Mouse (Mus musculus): ENCODE measurements at regions not wholly inside any gene's neighbourhood (a gene's known extent, or its start where the extent isn't known, plus 50 kb on each side); places are given as distances from the start of the nearest gene placed in this dataset.
"Not testable (repeated sequence)": the region's sequence is repeated elsewhere in the genome, so short reads cannot be mapped to it uniquely, and the experiment has no call there.

DNA sequence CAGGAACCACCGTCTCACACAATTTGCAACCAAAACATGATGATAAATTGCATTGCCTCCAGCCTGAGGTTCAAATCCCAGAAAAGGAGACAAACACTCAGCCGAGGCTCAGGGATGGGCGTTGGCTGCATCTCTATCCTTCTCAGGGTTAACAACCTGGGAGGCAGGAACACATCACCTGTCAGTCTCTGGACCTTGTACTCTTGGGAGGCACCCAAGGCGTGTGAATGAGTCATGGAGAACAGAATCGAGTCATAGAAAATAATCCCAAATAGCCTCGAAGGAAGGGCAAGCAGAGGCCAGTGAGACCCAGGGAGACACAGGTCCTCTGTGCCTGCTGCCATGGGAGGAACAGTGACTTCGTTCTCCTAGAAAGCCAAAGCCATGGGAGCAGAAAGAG is 121.0 kb upstream of the Lnx1 start:
- no peak for DNase-seq

DNA sequence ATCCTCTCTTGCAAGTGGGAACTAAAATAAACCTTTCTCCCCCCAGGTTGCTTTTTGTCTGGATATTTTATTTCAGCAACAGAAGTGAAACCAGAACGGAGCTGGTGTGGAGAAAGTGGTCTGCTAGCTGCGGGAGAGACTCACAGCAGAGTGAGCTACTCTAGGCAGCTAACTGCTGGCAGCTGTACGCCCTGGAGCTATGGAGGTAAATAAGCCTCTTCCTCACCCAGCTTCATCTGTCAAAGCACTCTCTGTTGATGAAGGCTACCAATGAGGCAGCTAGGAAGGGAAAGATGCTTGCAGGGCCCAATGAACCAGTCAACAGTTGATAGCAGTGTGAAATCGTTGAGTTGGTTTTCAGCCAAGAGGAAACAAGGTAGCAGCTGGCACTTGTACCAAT is 119.3 kb upstream of the Lnx1 start:
- no peak for DNase-seq

GRCm38 (mm10) chr5:74816523-74816922 is 113.8 kb upstream of the Lnx1 start:
- DNase-seq = no peak

DNA sequence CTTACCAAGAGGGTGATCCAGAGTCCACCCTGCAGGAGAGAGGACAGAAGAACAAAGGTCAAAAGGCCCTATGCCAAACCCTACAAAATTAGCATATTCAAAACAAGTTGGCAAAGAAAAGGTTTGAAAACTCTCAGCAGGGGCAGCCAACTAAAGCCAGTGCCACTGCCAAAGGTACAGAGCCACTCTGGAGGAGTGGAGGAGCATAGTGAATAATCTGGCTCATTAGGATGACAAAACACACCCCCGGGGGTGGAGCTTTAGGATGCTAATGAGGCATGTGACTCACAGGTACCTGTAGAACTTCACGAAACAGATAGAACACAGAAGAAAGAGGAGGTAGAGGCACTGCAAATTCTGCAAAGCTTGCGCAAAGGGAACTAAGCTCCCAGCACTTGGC is 110.7 kb upstream of the Lnx1 start:
- no peak for DNase-seq

GRCm38 (mm10) chr5:74811046-74811445 is 108.3 kb upstream of the Lnx1 start:
- no peak for DNase-seq

- DNase-seq = no peak
Observed at GRCm38 (mm10) chr5:74807581-74808221, 105.0 kb upstream of the Lnx1 start.

DNA sequence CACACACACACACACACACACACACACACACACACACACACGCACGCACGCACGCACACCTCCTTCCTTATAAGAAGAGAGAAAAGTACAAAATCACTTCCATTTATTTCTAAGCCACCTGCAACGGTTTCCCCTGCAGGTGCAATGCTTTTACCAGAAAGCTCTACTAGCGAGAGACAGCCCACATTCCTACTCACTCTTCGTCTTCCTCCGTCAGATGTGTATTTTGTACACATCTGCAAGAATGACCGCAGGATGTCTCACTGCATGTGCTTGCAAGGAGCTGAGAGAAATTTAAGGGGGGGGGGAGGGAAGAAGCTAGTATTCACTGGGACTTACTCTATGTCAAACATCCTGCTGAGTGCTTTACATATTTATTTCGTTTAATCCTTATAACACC is 99.2 kb upstream of the Lnx1 start:
- no peak for DNase-seq

- no peak for DNase-seq
Observed at GRCm38 (mm10) chr5:74800351-74800750, 97.6 kb upstream of the Lnx1 start.

DNA sequence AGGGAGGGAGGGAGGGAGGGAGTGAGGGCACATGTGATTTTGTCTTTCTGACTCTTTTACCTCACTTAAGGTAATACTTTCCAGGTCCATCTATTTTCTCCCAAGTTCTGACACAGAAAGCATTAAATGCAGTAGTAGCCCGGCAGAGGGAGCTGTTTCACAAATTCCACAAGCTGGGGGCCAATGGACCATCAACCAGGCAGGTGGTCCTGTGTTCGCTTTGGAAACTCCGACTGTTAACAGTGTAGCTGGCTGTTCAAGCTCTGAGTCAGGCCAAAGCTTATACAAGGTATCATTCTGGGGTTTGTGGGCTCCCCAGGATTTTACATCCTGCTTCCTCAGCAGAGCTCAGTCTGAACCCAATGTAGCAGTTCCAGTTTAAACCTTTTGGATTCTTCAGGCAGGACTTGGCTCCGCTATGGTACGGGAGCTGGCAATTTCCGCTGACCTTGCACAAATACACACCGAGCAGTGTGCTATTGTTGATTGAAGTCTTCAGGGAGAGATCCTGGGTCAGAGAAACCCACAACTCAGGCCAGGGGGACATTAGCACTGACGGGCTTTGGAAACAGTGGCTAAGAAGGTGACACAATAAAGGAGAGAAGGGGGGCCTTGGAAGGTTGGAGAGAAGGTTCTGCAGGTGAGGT is 93.8 kb upstream of the Lnx1 start:
- peak; percentile 13 to 18 for DNase-seq

GRCm38 (mm10) chr5:74794726-74795125 is 92.0 kb upstream of the Lnx1 start:
- DNase-seq = no peak

DNA sequence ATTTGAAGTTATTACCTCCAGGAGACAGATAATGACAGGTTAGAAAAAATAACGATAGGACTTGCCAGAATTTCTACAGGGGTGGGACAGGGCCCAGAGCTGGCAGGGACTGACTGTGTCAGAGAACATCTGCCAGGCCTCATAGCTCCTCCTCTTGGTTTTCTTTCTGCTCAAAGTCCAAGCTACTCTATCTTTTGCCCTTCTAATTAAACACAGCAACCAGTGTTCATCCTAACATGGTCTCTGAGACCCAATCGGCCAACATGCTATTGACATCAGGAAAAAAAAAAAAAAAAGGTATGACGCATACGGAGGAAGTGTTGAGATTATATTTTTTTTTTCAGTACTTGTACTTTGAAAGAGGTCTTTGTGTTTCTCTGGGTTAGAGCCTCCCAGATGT is 90.7 kb upstream of the Lnx1 start:
- no peak for DNase-seq

- DNase-seq = no peak
Observed at GRCm38 (mm10) chr5:74792936-74793335, 90.2 kb upstream of the Lnx1 start.

GRCm38 (mm10) chr5:74792301-74792700 is 89.6 kb upstream of the Lnx1 start:
- peak; percentile 39 to 42 for DNase-seq

DNA sequence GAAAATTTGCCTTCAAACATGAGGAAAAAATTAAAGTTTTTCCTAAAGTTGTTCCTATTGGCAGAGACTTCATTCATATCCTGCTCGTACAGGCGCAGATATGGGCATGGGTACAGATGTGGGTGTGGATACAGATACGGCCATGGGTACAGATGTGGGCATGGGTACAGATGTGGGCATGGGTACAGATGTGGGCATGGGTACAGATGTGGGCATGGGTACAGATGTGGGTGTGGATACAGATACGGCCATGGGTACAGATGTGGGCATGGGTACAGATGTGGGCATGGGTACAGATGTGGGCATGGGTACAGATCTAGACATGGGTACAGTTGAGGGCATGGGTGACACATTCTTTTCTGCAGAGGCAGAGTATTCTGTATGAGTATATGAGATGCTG is 87.8 kb upstream of the Lnx1 start:
- not testable (repeated sequence) for DNase-seq

DNA sequence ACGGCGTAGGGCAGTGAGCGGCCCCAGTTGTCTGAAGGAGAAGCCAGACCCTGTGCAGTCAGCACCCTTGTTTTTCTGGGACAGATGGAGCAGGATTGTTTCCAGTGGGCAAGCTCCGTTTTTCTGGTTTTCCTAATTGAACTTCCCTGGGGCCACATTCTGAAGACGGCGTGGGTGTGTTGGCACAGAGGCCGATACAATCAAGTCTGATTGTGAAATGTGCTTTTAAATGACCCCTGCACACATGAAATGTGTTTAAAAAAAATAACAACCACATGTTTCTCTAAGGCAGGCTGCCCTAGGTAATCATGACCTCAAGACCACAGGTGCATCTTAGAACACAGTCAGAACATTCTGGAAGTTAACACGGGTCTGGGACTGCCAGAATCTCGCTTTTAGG is 81.2 kb upstream of the Lnx1 start:
- no peak for DNase-seq

- no peak for DNase-seq
Observed at GRCm38 (mm10) chr5:74778076-74778465, 75.4 kb upstream of the Lnx1 start.

DNA sequence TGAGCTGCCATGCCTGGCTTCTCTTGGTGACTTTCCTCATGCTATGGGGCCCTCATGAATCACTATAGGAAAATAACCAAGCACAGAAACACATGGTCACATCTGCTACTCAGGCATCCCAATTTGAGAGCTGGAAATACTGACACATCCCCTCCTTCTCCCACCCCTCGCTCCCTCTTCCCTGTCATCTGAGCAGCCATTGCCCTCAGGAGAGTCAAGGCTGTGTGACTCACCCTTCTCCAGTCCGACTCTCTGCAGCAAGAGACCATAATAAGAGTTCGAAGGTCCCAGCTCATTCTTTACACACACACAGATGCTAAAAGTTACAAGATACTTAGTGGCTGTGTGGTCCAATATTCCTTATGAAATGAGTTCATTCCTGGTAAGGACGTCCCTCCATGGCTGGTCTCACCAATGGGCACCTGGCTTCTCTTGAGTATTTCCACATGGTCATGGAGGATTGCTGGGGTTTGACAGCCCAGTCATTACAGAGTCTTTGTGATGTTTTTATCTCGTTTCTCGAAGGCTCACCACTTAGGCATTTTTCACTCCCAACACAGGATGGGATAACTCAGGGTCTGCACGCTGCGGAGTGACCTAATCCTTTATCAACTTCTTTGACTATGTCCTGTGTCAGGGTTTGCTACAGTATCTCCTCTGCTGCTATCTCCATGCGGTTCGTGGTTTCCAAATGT is 74.8 kb upstream of the Lnx1 start:
- DNase-seq = no peak

- no peak for DNase-seq
Observed at GRCm38 (mm10) chr5:74776081-74776480, 73.4 kb upstream of the Lnx1 start.

DNA sequence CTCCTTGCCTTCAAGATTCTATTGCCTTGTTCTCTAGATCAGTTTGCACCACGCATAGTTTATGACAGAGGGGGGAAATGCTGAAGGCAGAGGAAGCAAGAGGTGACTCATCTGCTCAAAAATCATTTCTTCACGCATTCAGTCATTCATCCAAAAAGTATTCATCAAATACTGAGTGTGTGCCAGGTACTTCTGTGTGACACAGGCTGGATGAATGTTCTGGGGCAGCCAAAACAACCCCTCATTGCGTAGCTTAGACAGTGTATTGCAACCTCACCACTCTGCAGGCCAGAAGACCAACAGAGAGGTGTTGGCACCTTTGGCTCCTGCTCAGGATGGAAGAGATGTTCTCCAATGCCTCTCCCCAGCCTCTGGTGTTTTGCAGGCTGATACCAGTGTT is 72.9 kb upstream of the Lnx1 start:
- no peak for DNase-seq

DNA sequence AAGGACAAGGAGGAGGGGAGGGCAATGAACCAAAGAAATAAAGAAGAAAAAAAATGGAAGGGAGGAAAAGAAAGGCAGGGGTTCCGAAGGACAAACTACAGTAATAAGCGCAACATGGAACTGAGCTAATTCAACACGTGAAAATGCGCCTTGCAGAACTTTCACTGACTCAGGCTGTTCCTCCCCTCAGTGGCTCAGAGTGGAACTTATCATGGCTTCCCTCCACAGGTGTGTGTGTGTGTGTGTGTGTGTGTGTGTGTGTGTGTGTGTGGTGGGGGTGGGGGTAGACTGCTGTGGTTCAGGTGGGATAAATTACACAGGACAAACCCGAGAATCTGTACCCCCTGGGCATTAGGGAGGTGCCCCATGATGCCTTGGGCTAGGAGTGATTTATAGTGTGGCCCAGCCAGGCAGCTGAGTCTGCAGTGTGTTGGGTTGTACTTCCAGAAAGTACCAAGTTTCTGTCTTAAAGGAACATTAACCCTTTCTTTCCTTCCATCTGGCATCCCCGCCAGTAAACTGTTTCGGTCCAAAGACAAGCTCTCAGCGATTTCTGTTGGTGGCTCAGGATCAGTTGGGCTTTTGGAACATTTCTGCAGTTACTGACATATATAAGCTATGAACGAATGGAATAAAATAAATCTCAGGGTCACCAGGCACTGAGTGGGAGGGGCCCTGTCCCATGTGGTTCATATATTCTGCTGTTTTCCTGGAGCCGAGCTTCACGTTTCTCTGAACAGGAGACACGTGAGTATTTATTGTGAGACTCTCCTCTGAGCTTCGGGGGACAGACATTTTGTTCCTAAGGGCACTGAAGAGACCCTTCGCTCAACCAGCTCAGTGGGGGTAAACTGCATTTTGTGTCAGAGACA is 71.1 kb upstream of the Lnx1 start:
- DNase-seq = no peak

DNA sequence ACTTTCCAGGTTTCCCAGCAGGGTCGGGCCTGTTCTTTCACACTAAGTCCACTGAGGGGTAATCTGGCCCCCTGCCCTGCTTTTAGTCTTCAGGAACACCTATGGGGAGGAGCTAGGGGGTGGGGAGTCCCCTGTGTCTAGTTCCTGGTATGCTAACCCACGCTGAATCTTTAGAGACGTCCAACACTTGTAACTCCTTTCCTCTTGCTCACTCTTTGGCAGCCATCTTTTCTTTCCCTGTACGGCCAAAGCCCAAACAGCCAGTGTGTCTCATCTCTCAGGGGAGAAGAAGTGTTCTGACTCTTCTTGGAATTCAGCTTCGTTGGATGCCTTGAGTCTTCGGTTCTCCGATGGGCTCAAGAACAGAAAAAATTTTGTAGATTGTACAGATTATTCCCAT is 68.4 kb upstream of the Lnx1 start:
- DNase-seq = no peak

DNA sequence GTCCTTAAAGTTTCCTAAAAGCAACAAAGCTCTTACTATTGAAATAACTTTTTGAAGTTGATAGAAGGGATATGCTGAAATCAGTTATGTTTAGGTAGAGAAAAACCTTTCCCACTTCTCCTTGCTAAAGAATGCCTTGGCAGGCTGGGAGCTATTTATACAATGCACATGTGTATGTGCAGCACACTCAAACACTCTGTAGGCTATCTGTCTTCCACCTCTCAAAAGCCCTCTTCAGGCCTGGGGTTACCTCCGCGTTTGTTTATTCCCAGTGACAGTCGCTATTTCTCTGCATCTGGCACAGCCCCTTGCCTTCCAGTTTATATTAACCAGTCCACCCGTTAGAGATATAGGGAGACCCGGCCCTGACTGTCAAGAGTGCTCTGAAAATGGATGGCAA is 66.3 kb upstream of the Lnx1 start:
- DNase-seq = no peak

DNA sequence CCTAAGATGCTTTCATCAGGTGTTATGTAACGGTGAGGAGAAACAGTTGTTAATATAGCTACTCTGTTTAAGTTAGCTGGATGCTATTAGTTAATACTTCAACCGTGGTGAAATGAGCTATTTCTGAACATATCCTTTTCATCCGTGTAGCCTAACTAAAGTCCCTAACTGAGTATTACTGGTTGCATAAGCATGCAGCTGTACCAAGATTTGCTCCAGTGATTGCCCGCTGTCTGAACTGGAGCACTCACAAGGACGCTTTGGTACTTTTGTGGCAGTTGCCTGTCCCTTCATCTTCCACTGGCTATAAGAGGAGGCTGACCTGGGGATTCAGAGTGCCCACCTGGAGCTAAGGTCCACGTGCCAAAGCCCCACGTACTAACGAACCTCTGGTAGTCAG is 65.3 kb upstream of the Lnx1 start:
- DNase-seq = no peak

Data from cerebellum, postnatal 36 days (tissue).